Mouse (Mus musculus) cerebellum, postnatal 10 days (tissue): ENCODE data around the gene Maml2.

Experiments used
- DNase-seq, 2 experiments: peaks; one replicate each; pipeline ENCODE4 v3.0.0; 2021; ENCODE audit warnings: mixed read lengths in 2 of 2

Maml2 gene

DNA sequence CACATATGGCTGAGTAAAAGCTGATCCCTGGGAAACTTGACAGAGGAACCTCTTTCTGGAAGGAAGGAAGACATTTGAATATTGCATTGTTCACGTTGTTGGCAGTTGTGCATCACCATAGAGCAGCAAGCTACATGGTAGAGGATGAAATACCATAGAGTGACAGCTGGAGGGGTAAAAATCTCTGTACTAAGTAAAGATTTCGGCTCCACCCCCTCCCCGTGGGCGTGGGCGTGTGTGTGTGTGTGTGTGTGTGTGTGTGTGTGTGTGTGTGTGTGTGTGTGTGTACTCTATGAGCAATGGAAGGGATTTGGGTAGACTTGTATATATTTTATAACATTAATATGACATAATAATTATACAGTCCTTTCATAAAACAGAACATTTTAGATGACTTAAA, 324.7 kb downstream of the Maml2 start:
- DNase-seq: no peak

DNA sequence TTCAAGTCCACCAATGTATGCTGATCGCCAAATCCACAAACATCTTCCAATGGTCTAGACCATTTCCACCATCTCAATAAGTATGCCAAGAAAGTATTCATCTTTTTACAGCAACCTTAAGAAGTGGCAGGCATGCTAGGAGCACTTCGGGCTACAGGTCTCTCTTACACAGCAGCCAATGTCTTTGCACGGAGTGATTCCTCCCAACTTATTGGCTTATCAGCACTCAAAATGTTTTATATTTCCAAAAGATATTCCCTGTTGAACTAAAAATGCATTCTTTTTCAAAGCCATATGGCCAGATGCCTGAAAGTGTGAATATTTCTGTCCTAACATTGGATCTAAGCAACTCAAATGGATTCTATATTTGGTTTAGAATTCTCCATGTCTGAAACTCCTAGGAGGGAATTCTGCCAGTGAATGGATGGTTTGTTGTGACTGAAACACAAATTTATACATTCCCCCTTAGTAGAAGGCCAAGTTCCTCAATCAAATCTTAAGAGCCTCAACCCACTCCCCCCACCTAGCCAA, 326.2 kb downstream of the Maml2 start:
- DNase-seq: no peak

DNA sequence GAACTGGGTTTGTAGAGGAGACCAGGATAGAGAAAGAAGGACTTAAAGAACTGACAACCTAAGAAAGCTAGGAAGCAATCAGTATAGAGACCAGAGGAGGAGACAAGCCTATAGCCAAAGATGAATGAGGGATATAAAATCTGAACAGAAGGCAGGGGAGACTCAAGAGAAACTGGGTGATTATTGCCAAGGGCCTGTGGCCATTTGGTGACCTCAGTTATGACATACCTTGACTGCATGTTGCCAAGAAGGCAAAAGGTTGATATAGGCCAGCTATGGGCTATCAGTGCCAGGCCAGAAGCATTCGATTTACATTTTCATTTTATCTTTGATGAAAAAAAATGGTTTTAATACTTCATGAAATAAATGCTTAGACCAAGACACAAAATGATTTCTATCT, 327.0 kb downstream of the Maml2 start:
- DNase-seq: no peak

DNA sequence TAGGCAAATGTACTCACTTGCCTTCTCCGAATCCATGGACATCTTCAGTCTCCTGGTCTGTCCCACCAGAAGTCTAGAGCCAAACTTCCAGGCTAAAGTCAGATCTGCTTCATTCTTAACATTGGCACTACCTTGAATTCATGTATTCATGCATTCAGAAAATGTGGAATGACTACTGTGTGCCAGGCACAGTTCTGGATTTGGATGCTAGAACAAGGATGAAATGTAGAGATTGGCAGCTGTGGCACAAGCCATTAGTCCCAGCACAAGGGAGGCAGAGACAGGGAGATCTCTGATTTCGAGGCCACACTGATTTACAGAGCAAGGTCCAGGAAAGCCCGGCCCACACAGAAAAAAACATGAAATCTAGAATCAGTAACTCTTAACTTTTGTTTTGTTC, 327.5 kb downstream of the Maml2 start:
- DNase-seq: no peak

DNA sequence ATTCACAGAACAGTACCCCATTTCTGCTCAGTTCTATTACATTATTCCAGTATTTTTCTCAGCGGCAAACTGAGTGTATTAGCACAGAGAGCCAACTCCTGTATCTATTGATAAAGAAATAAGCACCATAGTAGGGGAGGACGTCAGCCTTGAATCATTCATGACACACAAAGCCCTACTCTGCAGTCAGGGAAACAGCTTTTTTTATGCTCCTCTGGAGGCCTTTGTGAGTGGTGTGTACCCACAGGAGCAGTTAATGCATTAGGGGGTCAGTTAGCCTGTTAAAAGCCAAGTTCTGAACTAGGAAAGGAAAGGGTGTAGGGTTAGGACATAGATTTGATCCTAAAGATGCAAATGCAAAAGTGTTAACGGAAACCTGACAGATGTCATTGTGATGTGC, 328.7 kb downstream of the Maml2 start:
- DNase-seq: no peak

DNA sequence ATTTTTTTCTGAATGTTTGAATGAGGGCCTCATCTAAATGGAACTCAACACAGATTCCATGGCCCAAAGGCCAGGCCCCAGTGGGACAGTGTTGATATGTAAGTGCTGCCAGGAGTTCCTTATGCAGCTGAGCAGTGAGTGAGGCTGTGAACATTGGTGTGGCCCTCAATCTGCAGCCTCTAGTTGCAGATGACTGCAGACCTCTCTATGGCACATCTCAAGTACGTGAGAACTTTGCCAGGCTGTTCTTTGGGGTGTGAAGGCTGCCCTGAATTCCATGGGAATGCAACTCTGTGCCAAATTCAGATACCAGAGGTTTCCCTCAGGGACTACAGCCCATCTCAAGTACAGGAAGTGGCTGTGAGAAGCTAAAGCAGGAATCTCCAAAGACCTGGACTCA, 335.6 kb downstream of the Maml2 start:
- DNase-seq: no peak

DNA sequence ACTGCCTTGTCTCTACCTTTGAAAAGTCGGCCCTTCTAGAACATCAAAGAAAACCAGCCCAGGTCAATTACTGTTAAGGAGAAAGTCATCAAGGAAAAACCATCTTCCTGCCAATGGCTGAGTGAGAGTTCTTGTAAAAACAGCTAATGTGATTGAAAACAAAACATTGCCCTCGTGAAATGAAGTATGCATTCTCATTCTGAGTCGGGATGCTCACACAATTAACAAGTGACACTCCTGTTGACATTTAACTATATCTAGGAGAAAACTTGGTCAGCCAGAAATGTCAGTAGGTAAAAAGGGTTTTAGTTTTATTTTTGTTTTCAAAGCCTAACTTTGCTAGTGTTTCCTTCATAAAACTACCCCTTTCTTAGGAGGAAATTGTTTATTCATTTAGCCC, 341.9 kb downstream of the Maml2 start:
- no peak for DNase-seq

DNA sequence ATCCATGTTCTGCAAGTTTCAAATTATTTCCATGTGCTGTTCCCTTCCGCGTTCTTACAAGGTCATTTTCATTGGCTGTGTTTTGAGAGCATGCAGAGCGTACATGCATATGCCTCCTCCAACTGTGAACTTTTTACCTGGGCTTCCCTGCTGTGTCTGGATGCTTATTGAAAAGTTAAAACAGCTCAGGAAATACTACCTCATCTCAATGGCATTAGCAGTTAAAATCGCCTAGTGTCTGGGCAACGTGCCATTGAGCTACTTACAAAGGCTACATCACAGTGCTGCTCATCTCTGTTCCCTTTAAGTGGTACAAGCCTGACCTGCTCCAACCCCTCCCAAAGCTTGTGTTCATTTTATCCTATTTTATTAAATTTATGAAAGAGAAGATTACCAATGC, 347.4 kb downstream of the Maml2 start:
- peak; percentile 44 to 49 for DNase-seq

DNA sequence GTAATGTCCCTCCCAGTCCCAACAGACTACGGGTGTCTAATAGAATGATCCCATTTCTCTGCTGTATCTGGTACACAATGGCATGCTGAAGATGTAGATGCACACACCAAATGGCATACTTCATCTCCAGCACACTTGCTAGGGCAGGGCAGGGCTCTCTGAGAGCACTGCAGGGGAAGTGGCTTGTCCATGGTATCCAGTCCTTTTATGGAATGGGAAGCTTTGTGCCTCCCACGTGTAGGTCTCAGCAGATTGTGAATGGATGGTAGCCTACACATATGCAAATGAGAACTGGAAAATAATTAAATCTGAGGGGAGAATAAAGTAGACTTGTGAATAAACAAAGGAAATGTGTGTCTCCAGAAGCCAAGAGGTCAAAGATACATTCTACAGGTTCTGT, 353.3 kb downstream of the Maml2 start:
- no peak for DNase-seq

DNA sequence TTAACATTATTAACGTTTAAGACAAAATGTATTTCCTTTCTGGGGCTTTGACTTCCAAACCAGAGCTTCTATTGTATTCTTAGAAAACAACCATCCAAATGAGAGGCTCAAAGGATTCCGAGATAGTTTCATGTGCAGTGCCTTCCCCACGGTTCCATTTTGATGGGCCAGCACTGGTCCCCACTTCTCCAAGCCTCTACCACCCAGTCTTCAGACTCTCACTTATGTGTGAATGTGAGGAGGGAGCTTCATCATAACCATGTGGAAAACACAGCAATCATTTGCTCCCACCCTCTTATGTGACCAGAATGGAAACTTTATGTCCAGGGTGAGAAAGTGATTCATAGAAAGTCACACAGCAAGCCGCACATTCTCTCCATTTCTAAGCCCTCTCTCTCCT, 354.1 kb downstream of the Maml2 start:
- no peak for DNase-seq

DNA sequence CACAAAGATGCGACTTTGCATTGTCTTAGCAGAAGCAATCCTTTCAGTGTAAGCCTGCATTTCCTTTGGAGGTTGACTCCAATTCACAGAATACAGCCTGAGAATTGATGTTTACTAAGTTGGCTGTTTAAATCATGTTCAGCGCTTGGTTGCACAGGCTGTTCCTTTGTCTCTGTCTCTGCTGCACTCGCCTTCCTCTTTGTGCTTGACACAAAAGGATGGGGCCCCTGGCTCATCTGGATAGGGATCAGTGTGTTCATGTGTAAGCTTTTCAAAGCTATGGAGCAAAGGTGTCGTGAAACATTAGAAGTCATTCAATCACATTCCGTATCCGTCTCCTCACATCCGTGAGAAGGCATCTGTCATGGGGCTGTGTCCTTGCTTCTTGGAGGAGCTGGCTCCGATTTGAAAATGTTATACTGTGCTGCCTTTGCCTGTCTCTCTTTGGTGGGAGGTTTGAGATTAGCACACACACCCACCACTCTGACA, 354.7 kb downstream of the Maml2 start:
- DNase-seq: peak; percentile 16 to 34

DNA sequence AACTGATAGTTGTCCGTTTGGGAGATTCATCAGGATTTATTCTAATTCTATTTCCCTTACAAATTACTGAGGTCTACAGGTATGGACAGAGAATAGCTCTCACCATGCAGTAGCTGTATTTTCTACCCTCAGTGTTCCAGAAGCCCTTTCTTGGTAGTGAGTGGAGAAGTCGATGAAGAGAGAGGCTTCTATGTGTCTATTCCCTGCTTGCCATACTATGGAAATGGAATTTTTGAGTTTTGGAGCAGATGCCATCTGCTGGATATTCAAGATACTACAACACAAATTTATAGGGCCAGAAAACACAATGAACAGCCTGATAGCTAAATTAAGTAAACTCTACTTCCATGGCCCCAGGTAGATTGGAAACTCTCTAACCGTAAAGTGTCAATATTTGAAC, 355.2 kb downstream of the Maml2 start:
- peak in 1 of 2 experiments; percentile 68 for DNase-seq

DNA sequence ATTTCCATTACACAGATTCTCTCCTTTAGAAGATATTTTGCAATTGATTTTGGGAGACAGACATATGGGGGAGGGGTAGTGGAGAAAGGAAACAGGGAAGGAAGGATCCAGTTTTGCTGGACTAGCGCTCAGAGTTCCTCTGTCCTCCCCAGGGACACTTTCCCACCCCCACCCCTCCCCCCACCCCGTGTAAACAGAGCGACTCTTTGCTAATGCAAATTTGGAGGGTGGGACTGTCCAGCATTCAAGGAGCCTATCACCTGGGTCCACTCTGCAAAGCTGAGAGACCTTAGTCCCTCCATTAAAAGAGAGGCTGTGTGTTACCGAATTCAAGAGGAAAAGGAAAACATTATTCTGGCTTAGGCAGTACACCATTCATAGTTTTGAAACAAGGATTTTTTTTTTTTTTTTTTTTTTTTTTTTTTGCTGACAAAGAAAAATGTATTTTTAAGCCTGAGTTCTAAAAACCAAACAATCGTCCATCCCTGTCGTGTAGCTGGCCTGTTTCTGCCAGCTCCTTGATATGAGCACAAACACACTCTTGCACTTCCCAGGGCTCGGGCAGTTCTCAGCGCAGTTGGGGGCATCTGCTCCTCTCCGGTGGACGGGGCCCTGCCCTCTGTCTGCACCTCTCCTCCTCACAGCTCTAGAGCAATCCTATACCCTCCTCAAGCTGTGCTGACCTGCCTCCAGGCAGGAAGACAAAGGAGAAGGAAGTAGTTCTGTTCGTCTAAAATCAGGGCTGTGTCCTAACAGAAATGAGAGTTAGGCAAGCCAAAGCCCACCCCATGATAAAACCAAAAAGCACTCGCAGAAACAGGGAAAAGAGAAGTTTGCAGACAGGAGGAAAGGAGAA, 364.2 kb downstream of the Maml2 start:
- peak; percentile 23 to 36 for DNase-seq

DNA sequence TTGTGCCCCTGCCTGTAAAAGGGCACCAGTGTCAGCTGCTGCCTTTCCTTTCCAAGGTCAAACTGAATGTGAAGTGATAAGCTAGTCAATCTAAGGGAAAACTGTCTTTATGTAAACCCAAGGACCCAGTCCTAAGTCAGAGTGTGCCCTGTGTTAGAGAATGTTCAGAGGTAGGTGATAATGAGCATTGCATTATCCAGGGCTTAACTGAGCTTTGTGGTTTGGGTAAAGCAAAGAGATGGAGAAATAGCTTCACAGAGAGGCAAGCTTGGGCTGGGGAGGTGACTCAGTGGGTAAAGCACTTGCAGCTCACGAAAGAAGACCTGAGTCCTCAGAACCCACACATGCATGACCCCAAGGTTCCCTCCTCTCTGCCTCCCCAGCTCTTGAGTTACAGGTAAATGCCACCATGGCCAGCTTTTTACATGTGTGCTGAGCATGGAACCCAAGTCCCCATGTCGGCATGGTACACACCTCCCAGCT, 367.8 kb downstream of the Maml2 start:
- no peak for DNase-seq

DNA sequence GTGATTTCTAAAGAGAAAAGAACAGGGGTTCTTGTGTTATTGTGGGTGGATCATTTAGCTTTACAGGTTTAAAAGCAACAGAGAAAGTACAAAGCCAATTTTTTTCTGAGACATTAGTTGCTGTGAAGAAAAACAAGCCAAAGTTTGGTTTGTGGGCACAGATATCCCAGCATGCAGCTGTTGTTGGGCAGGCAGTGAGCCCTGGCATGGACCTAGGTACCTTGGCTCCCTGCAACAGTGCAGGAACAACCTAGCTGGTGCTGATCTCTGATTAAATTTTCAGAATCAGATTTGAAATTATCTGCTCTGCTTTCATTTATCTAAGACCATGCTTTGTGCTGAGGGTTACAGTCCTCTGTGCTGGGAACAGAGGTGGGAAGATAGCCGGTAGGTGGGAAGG, 370.2 kb downstream of the Maml2 start:
- DNase-seq: no peak

DNA sequence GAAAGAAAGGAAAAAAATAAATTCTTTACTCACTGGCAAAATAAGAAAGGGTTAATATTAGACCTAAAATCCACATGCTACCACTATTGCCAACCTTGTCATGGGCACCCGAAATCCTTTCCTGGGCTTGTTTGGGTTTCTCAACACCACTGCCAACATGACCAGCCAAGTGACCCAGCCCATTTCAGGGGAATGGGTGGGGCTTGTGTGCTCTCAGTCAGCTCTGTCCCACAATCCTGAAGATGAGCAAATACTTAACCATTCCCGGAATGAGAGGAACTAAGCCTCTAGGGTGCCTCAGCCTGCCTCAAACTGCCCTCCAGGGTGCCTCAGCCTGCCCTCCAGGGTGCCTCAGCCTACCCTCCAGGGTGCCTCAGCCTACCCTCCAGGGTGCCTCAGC, 371.0 kb downstream of the Maml2 start:
- DNase-seq: no peak

DNA sequence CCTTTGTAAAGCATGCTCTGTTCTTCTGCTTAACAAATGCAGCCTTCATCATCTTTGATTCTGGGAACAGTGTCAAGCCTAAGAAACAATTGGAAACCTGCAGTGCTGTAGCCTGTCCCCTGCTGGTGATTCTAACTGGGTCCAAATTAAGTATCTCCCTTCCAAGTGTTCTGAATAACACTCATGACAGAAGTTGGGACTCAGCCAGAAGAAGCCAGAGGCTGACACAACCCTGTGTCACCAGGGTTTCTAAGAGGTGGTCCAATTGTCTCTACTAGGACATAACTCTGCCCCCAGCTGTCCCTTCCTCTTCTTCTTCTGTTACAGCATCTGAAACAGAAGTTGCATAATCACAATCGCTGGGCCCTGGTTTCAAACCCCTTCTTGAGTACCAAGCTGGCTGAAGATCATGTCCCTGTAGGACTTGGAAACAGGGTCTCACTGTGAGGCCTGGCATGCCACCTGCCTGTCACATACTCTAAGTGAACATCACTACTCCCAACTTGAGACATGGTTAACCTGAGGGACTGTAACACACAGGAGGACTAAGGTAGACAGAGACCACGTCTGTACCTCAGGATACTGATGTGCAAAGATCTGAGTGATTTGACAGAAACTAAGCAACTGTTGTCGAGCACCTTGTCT, 373.5 kb downstream of the Maml2 start:
- peak; percentile 66 to 70 for DNase-seq

DNA sequence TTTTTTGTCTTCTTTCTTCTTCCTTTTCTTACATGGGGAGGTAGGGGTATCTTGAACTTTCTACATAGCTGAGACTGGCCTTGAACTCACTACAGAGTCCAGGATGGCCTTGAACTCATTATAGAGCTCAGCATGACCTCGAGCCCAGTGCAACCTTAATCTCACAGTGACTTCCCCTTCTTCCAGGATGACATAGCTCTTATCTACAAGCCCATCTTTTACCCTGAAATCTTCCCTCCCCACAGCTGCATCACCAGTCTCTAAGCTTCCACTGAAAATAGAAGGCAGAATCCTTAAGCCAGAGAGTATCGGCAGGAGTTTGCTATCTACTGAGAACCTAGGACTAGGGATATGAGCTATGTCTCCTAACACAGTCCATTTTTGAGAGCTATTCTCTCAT, 375.5 kb downstream of the Maml2 start:
- no peak for DNase-seq

DNA sequence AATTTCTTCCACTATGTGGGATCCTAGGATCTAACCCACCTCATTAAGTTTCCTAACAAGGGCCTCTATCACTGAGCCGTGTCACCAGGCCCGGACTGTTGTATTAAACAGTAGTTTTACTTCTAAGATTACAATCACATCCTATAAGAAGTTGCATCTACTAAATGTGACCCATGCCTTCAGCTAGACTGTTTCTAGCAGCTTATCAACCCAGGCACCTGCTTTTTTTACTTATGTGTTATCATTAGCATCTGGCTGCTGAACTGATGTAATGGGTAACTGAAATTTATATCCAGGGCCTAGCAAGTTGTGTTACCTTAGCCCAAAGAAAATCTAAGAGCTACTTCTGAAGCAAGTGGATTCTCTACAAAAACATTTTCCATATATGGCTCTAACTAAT, 380.3 kb downstream of the Maml2 start:
- no peak for DNase-seq

DNA sequence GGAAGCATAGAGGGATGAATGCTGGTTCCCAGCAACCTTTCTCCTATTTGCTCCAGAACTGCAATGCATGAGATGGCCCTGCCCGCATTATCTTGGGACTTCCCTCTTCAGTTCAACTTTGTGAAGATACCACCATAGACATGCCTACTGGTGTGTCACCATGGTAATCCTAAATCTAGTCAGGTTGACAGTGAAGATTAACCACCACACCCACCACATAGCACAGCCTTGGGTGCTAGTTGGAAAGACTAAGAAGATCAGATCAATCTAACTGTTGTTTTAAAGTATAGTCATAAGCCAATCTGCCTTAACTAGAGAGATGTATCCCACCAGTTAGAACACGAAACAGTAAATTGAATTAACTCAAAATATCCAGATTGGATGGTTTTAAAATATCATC, 381.9 kb downstream of the Maml2 start:
- DNase-seq: no peak

DNA sequence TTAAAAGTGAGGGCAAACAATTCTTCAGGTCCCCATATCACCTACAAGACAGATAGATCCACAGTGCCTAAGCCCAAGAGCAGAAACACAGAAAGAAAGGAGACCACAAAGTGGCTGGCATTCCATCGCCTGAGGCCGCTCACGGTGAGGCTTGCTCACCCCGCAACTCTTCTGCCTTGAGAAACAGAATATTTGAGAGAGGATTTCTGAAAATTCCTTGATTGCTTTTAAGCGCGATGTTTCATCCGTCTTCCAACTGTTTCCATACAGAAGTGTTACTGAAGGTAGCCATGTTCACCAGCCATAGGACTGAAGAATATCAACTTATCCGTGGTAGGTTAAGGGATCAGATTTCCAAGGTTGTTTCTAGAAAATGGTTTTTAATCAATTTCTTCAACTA, 383.4 kb downstream of the Maml2 start:
- no peak for DNase-seq

DNA sequence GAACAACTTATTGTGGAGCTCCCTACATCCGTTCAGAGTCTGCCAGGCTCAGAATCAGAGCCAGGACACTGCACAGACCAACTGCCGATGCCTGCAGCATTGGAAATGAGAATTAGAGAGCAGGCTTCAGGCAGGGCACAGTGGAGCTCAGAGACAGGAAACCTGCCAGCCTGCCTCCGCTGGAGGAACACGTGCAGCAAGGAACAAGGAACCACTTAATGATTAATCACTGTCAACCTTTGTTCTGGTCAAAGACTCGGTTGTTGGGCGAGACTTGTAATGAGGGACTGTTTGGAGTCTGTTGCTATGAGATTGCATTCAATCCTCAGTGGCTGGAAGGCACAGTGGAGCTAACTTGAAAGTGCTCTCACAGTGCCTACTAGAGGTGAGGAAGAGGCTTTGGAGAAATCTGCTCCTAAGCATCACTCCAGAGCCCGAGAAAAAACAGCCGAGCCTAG, 383.9 kb downstream of the Maml2 start:
- DNase-seq: peak; percentile 70 to 78

DNA sequence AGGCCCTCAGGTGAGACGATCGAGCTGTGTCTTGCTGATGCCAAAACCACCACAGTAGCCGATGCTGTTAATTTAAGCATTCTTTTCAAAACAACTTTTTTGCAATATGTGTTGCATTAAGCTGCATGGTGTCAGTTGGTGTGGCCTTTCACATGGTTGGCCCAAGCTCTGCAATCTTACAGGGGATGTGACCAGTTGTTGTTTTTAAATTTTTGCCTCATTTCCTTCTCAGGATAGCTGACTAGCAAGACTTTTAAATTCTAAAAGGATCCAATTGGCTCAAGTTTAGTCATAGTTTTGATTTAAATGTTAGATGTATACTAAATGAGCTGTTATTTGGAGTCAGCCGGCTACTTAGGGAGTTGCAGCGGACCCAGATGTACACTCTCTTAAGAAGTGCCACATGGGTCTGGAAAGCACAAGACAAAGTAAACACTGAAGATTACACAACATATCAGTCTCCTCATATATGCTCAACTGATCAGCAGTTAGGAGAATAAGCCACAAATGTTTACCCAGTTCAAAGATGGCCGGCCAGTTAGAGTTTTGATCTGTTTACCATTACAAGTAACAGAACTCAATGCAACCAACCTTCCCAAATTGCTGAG, 386.7 kb downstream of the Maml2 start:
- DNase-seq: no peak
